Mouse (Mus musculus) monocyte, adult 2 months (primary cell): Measurements from ENCODE around the gene Neurog3.

Experiments
- DNase-seq, 2 experiments: peaks; one replicate each; pipeline ENCODE4 v3.0.0; 2022; ENCODE audit warnings: low spot score in 2 of 2, low read depth in 1 of 2

Gene Neurog3

GRCm38 (mm10) chr10:62135696-62136470 lies 3.0 kb downstream of the Neurog3 start:
- no peak for DNase-seq

- DNase-seq: no peak
These were observed 4.3 kb downstream of the Neurog3 start for GRCm38 (mm10) chr10:62137150-62137549.

- no peak for DNase-seq
These were observed 5.2 kb downstream of the Neurog3 start for GRCm38 (mm10) chr10:62138040-62138439.

GRCm38 (mm10) chr10:62143820-62144219 lies 10.9 kb downstream of the Neurog3 start, which contains the start of gene Fam241b:
Fam241b (minus strand) TSS chr10:62143920.
- no peak for DNase-seq

- DNase-seq: no peak
These were observed 13.1 kb downstream of the Neurog3 start for GRCm38 (mm10) chr10:62145957-62146356.

GRCm38 (mm10) chr10:62147466-62148248 lies 14.8 kb downstream of the Neurog3 start:
- no peak for DNase-seq

GRCm38 (mm10) chr10:62149929-62150328 lies 17.0 kb downstream of the Neurog3 start:
- no peak for DNase-seq

GRCm38 (mm10) chr10:62162410-62162809 lies 29.5 kb downstream of the Neurog3 start:
- no peak for DNase-seq

GRCm38 (mm10) chr10:62172841-62173553 lies 40.1 kb downstream of the Neurog3 start:
- no peak for DNase-seq

GRCm38 (mm10) chr10:62173941-62174448 lies 41.1 kb downstream of the Neurog3 start:
- DNase-seq: no peak

- DNase-seq: no peak
These were observed 41.8 kb downstream of the Neurog3 start for GRCm38 (mm10) chr10:62174533-62175313.

GRCm38 (mm10) chr10:62179944-62180343 lies 47.1 kb downstream of the Neurog3 start:
- no peak for DNase-seq

GRCm38 (mm10) chr10:62181701-62182100 lies 48.8 kb downstream of the Neurog3 start:
- no peak for DNase-seq

GRCm38 (mm10) chr10:62182471-62183014 lies 49.7 kb downstream of the Neurog3 start:
- DNase-seq: no peak

GRCm38 (mm10) chr10:62183053-62183452 lies 50.2 kb downstream of the Neurog3 start:
- peak; percentile 71 to 85 for DNase-seq
